Mouse (Mus musculus) G1E (cell line): ENCODE results near the gene Gse1. TPM values are rescaled to one million over a fixed set of nuclear protein-coding genes. Genes with fewer than 3 reads are reported as not detected.

Experiments used
- ATAC-seq: 2 replicates; pipeline ENCODE4 v1.8.0; 2016; ENCODE audit warnings: mild to moderate bottlenecking; ENCODE audit not compliant: insufficient number of reproducible peaks, poor library complexity, low FRiP score, severe bottlenecking; ENCODE audit errors: extremely low read depth
- DNase-seq: peaks from one replicate; pipeline ENCODE4 v3.0.0; 2012; ENCODE audit warnings: low spot score
- H3K27me3 ChIP-seq: 2 replicates; pipeline ENCODE4 v1.6.1; 2012; ENCODE audit warnings: mild to moderate bottlenecking, low read length, inconsistent platforms; ENCODE audit not compliant: insufficient read depth
- H3K36me3 ChIP-seq: replicated peaks from 2 replicates; pipeline ENCODE3; 2012; ENCODE audit warnings: mild to moderate bottlenecking, inconsistent platforms
- H3K4me1 ChIP-seq: 2 replicates; pipeline ENCODE4 v1.6.1; 2012; ENCODE audit warnings: low read depth, low read length, inconsistent platforms, mixed read lengths; ENCODE audit not compliant: insufficient read depth
- H3K4me3 ChIP-seq: 2 replicates; pipeline ENCODE4 v1.5.1; 2012; ENCODE audit warnings: low read depth, mild to moderate bottlenecking, inconsistent platforms, low read length, moderate library complexity, mixed read lengths
- H3K9me3 ChIP-seq: replicated peaks from 2 replicates; pipeline ENCODE4 v1.6.1; 2012; ENCODE audit warnings: inconsistent platforms
- CTCF ChIP-seq: IDR thresholded peaks from 2 replicates; pipeline ENCODE4 v1.5.1; 2012; ENCODE audit warnings: low read depth, low read length, inconsistent platforms, mixed read lengths
- GATA1 ChIP-seq: IDR thresholded peaks from 2 replicates; pipeline ENCODE4 v1.6.1; 2012; ENCODE audit warnings: borderline replicate concordance, low read length, inconsistent platforms, mixed read lengths
- GATA2 ChIP-seq: IDR thresholded peaks from 2 replicates; pipeline ENCODE4 v1.6.1; 2012; ENCODE audit warnings: low read depth, low read length, inconsistent platforms, borderline replicate concordance
- POLR2AphosphoS5 ChIP-seq: IDR thresholded peaks from 2 replicates; pipeline ENCODE4 v1.6.1; 2012; ENCODE audit warnings: low read depth, low read length, inconsistent platforms; ENCODE audit not compliant: insufficient replicate concordance
- TAL1 ChIP-seq: conservative IDR thresholded peaks from 2 replicates; pipeline ENCODE4 v1.6.1; 2012; ENCODE audit warnings: low read depth, low read length, inconsistent platforms, mixed read lengths
- polyA plus RNA-seq: library from polyadenylated mRNA; stranded (reverse); fragments of >175 nt; gene quantifications from 2 replicates; pipeline ENCODE4 v1.2.3, GENCODE M21; 2012
- total RNA-seq, 2 experiments: library from RNA; stranded (forward) in 1 of 2; stranded (reverse) in 1 of 2; fragments of 200-1000 nt in 1 of 2; fragments of >200 nt in 1 of 2; fragmentation: Nextera tagmentation in 1 of 2; gene quantifications; 2 replicates each; pipeline ENCODE4 v1.2.3; 2014 to 2017

Gene Gse1
- total and polyA plus RNA-seq, 3 experiments = 6.3 to 106 (median 48.4) TPM

- no peak for DNase-seq
- Histone ChIP-seq H3K27me3 (peaks cover 45% of the 10 kb centered on the region), H3K9me3 (no peaks in the 10 kb centered on the region), H3K4me3 (no peak overlapping the region), H3K4me1 (peaks cover 14% of the 10 kb centered on the region), H3K36me3 (no peaks in the 10 kb centered on the region)
- no peak for ATAC-seq
- no peak for TF ChIP-seq POLR2AphosphoS5
Observed at GRCm38 (mm10) chr8:120614491-120614890, 386.2 kb downstream of the Gse1 start.

DNA sequence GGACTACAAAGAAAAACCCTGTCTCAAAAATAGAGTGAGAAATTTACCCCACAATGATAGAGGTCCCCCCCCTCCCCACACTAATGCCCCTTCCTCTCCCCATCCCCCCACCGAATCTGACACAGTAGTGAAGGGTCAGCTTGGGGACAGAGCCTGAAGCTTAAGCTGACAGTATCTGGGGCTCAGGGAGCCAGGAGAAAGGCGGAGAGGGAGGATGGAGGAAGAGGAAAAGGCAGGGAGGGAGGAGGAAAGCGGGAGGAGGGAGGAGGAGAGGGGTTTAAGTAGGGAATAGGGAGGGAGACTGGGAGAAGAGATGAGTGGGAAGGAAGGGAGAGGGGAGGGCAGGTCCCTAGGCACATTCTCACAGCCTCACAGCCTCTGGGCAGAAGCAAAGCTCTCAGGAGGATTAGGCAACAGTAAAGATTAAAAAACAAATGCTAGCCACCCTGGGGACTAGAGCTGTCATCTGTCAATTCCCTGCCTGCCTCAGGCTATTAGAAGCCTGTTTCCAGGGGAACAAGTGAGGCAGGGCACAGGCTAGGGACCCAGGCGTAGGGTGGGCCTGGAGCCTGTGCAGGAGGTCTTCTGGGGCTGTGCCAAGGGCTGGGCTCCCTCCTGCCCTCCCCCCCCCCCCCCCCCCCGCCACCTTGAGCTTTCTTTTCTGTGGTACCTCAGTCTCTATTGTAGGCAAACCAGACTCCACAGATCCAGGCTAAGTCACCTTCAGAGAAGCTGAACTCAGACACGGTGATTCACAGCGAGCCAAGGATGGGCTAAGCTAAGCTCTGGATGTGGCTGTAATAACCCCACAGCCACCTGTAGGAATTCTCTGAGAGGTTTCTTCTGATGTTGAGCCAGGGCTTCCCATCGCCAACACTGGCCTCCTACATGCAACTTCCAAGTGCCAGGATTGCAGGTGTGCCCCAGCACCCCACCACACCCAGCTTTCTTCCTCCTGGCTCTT lies 388.7 kb downstream of the Gse1 start:
- TF ChIP-seq GATA2 = no peak
- TF ChIP-seq POLR2AphosphoS5 = no peak
- peaks cover 32% of the 10 kb centered on the region for H3K27me3 ChIP-seq
- H3K4me3 ChIP-seq = no peak overlapping the region
- no peak for DNase-seq
- H3K4me1 ChIP-seq = peaks cover 17% of the 10 kb centered on the region
- ATAC-seq = no peak
- H3K36me3 ChIP-seq = no peaks in the 10 kb centered on the region
- H3K9me3 ChIP-seq = no peaks in the 10 kb centered on the region

DNA sequence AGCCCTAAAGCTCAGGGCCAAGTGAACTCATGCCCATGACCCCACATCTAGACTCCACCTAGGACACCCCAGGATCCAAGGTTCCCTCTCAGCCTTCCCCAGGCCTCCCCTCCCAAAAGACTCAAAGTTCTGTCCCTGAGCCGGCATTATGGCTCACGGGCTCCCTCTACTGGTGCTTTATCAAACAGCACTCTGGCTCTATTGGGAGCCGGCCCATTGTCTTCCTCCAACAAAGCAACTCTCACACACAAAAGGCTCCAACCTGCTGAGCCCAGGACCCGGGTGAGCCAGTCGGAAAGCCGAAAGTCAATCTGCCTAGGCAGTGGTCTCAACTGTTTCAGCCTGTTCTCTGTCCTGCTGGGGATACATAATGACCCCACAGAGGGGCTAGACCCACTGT lies 389.9 kb downstream of the Gse1 start:
- ATAC-seq (peak; percentile 45; the same call in 1 of the 2 replicates), DNase-seq (peak; percentile 71)
- Histone ChIP-seq H3K4me1 (peaks cover 17% of the 10 kb centered on the region), H3K27me3 (peaks cover 35% of the 10 kb centered on the region), H3K9me3 (no peaks in the 10 kb centered on the region), H3K36me3 (no peaks in the 10 kb centered on the region), H3K4me3 (no peak overlapping the region)
- TF ChIP-seq GATA2 (no peak), CTCF (peak; percentile 78)

DNA sequence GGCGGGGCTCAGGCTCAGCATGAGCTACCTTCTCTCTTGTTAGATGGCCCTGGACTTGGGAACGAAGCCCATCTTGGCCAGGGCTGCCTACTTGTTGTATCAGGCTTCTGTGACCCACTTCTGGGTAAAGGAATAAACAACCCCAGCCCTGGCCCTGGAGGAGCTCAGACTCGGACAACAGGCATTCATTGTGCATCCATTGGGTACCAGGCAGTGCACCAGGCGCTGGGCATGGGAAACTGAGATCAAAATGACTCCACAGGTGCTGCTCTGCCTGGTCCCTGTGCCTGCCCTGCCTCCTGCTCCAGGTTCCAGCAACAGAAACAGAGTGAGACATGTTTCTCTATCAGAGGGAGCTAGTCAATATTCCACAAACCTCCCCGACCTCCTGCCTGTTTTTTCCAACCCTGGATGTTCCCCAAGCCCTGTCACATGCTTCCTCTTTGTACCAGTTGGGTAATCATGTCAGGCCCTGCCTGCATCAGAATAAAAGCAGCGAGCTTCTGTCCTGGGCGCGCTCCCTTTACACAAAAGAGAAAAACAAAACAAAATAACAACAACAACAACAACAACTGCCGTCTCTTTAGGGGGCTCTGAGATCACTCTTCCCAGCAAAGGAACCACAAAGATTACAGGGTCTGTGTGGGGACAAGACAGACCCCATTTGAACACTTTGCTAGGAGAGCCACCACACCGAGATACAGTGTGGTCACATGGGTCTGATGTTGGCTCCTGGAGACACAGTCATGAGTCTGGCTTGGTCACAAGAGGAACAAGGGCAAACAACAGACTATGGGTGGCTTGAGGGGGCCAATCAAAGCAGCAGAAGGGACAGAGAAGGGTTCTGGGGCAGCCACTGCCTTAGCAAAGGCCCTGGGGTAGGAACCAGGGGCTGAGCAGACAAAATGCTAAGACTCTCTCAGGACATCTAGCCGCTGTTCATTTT lies 391.3 kb downstream of the Gse1 start:
- peaks cover 28% of the 10 kb centered on the region for H3K27me3 ChIP-seq
- peaks cover 17% of the 10 kb centered on the region for H3K4me1 ChIP-seq
- DNase-seq = no peak
- H3K36me3 ChIP-seq = no peaks in the 10 kb centered on the region
- H3K4me3 ChIP-seq = no peak overlapping the region
- TF ChIP-seq POLR2AphosphoS5 = no peak
- TF ChIP-seq GATA1 = no peak
- TF ChIP-seq TAL1 = no peak
- TF ChIP-seq CTCF = no peak
- no peak for TF ChIP-seq GATA2
- no peak for ATAC-seq
- no peaks in the 10 kb centered on the region for H3K9me3 ChIP-seq

- no peak overlapping the region for H3K4me3 ChIP-seq
- H3K4me1 ChIP-seq = peaks cover 17% of the 10 kb centered on the region
- TF ChIP-seq CTCF (no peak), GATA1 (no peak), POLR2AphosphoS5 (no peak), GATA2 (no peak), TAL1 (no peak)
- no peaks in the 10 kb centered on the region for H3K36me3 ChIP-seq
- ATAC-seq (no peak), DNase-seq (no peak)
- peaks cover 27% of the 10 kb centered on the region for H3K27me3 ChIP-seq
- 0 out of 2 replicates have a peak, but pooled peaks cover 2% of the 10 kb centered on the region for H3K9me3 ChIP-seq
Observed at GRCm38 (mm10) chr8:120620441-120620840, 392.2 kb downstream of the Gse1 start.

DNA sequence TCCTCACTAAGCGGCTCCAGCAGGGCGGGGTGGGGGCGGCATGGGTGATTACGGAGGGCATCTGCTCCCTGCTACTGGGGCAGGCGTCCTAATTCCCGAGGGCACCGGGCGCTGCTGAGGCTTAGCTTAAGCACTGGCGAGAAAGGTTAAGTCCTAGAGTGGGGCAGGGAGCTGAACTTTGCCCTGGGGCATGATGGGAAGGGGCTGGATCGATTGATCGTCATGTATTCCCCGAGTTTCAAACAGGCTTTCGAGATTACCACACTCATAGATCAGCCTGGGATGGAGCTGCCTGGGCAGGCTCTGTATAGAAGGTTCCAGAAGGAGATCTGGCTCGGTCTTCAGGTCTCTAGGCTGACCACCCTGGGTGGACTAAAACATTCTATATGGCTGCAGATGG lies 393.9 kb downstream of the Gse1 start:
- DNase-seq = no peak
- Histone ChIP-seq H3K4me1 (0 out of 2 replicates have a peak, but pooled peaks cover 2% of the 10 kb centered on the region), H3K9me3 (0 out of 2 replicates have a peak, but pooled peaks cover 3% of the 10 kb centered on the region), H3K36me3 (no peaks in the 10 kb centered on the region), H3K4me3 (no peak overlapping the region), H3K27me3 (peaks cover 15% of the 10 kb centered on the region)
- TF ChIP-seq CTCF (no peak), POLR2AphosphoS5 (no peak), GATA1 (no peak), TAL1 (no peak), GATA2 (no peak)
- ATAC-seq = no peak
